Mouse (Mus musculus) liver, embryonic 14.5 days (tissue): Measurements from ENCODE around the gene Fcer1g. TPM values are rescaled to one million over a fixed set of nuclear protein-coding genes. Genes with fewer than 3 reads are reported as not detected.

Experiments
- ATAC-seq: fragments of 200-750 bp; cut with Nextera tagmentation; 2 replicates; pipeline ENCODE4 v1.8.0; 2017; ENCODE audit warnings: moderate number of reproducible peaks, mild to moderate bottlenecking, moderate library complexity; ENCODE audit not compliant: insufficient read depth
- DNase-seq, 3 experiments: peaks; one replicate each; pipeline ENCODE4 v3.0.0-alpha.2; 2012 to 2013; ENCODE audit warnings: low read depth in 3 of 3, low spot score in 3 of 3
- H3K27ac ChIP-seq: fragments of 300-500 bp; sonication (generic); 2 replicates; pipeline ENCODE4 v1.5.1; 2014; ENCODE audit warnings: moderate library complexity, mild to moderate bottlenecking, control low read depth, inconsistent platforms
- H3K27me3 ChIP-seq: fragments of 300-500 bp; sonication (generic); 2 replicates; pipeline ENCODE4 v1.6.1; 2014; ENCODE audit warnings: mild to moderate bottlenecking, low read length, moderate library complexity; ENCODE audit not compliant: control insufficient read depth, insufficient read depth
- H3K36me3 ChIP-seq: fragments of 300-500 bp; sonication (generic); replicated peaks from 2 replicates; pipeline ENCODE4 v1.6.1; 2014; ENCODE audit warnings: low read depth; ENCODE audit not compliant: control insufficient read depth, insufficient read depth
- H3K4me1 ChIP-seq, 2 experiments: fragments of 200-500 bp in 1 of 2; fragments of 300-500 bp in 1 of 2; sonication (generic) in 1 of 2; replicated peaks; 2 replicates each; pipeline ENCODE4 v1.6.1; 2012 to 2014; ENCODE audit warnings: antibody characterized with exemption in 1 of 2, inconsistent platforms in 1 of 2, low read length in 1 of 2; ENCODE audit not compliant: control insufficient read depth in 2 of 2, insufficient read depth in 2 of 2
- H3K4me2 ChIP-seq: fragments of 300-500 bp; sonication (generic); 2 replicates; pipeline ENCODE4 v1.6.1; 2014; ENCODE audit warnings: low read depth, mild to moderate bottlenecking, control low read depth, moderate library complexity
- H3K4me3 ChIP-seq, 2 experiments: fragments of 200-500 bp in 1 of 2; fragments of 300-500 bp in 1 of 2; sonication (generic) in 1 of 2; 2 replicates each; pipeline ENCODE4 v1.5.1; 2012 to 2014; ENCODE audit warnings: low read depth in 2 of 2, low read length in 2 of 2, mild to moderate bottlenecking in 2 of 2, control low read depth in 1 of 2, inconsistent platforms in 1 of 2, moderate library complexity in 1 of 2; ENCODE audit not compliant: insufficient read depth in 1 of 2
- H3K9ac ChIP-seq: fragments of 300-500 bp; sonication (generic); replicated peaks from 2 replicates; pipeline ENCODE4 v1.6.1; 2014; ENCODE audit warnings: mild to moderate bottlenecking, control low read depth, moderate library complexity
- H3K9me3 ChIP-seq: fragments of 300-500 bp; sonication (generic); 2 replicates; pipeline ENCODE4 v1.6.1; 2016; ENCODE audit warnings: low read length, mixed read lengths; ENCODE audit not compliant: control insufficient read depth
- CTCF ChIP-seq: IDR thresholded peaks from 2 replicates; pipeline ENCODE4 v1.5.1; 2016; ENCODE audit warnings: antibody characterized with exemption, low read depth, control low read depth
- EP300 ChIP-seq: IDR thresholded peaks from 2 replicates; pipeline ENCODE4 v1.6.1; 2016; ENCODE audit warnings: antibody characterized with exemption, low read depth
- WGBS: fragments of 180-500 bp; shearing (Covaris S2); extraction: QIAGEN DNeasy Blood & Tissue Kit; methylation state at CpG from one replicate; pipeline ENCODE4 v1.1.7; 2014; ENCODE audit not compliant: insufficient replicate concordance; 5-methylcytosine and 5-hydroxymethylcytosine counted together
- polyA plus RNA-seq, 2 experiments: library from polyadenylated mRNA; depleted of rRNA in 1 of 2; stranded (reverse) in 1 of 2; unstranded in 1 of 2; fragments of >200 nt; fragmentation: Nextera tagmentation in 1 of 2; extraction: Ambion mirVana in 1 of 2; gene quantifications; 2 replicates each; pipeline versions ENCODE4 v1.2.1 to v1.2.3; 2012 to 2014

Gene Fcer1g
- polyA plus RNA-seq, 2 experiments: 50.1 to 104 TPM

DNA sequence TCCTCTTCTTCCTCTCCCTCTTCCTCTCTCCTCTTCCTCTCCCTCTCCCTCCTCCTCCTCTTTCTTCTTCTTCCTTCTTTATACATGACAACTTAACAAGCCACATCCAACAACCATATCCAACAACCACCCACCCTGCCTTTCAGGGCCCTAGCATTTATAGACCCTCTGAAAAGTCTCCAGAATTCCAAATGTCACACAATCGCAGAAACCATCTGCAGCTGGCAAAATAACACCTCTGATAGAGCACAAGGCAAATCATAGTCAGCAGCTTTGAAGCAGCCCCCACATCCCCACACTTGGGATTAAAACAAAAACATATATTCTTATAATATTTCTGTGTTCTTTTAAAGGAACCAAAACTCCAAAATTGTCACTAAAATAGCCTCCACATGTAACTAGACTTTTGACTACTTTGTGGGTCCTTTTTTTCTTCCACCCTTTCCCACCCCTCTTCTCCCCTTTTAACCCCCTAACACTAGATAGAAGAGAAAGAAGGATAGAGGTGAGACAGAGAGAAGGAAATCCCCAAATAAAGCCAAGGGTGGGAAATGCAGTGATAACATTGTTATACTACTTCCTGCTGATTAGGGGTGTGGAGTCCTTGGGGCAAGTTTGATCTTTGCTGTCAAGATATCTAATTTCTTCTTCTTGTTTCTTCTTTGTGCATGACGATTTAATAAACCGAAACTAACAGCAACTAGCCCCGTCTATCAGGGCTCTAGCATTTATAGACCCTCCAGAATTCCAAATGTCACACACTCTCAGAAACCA is 32.0 kb upstream of the Fcer1g start:
- H3K4me3 ChIP-seq: no peak overlapping the region
- H3K9me3 ChIP-seq: no peaks in the 10 kb centered on the region
- 20% methylated on average over 4 of the region's 4 CpGs for WGBS
- no peak overlapping the region for H3K27ac ChIP-seq
- ATAC-seq: no peak
- peaks cover 9 to 22% of the 10 kb centered on the region in 2 experiments for H3K4me1 ChIP-seq
- H3K9ac ChIP-seq: no peak overlapping the region
- 0 out of 2 replicates have a peak overlapping the region, but pooled peaks have one; percentile 13 for H3K4me2 ChIP-seq
- no peak for DNase-seq
- TF ChIP-seq EP300 (no peak), CTCF (no peak)
- peaks cover 4% of the 10 kb centered on the region; the same call in 1 of the 2 replicates for H3K27me3 ChIP-seq
- no peaks in the 10 kb centered on the region for H3K36me3 ChIP-seq

DNA sequence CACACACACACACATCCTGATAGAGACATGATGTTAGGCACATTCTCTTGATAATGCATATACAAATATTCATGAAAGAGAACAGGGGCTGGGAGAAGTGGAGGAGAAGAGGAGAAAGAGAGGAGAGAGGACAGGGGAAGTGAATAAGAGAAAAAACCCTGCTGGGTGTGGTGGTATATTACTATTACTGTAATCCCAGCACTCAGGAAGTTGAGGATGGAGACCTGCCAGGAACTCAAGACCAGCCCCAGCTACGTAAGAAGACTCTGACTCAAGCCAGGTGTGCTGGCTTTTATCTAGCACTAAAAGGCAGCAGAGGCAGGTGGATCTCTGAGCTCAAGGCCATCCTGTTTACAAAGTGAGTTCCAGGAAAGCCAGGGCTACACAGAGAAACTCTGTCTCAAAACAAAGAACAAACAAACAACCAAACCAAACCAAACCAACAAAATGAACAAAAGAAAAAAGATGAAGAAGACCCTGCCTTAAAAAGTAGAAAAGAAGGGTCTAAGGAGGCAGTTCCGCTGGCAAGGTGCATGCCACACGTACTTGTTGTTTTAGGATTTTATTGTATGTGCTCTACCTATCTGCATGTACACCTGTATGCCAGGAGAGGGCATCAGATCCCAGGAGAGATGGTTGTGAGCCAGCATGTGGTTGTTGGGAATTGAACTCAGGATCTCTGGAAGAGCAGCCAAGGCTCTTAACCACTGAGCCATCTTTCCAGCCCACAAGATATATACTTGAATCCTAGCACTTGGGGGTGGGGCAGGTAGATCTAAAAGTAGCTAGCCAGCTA is 29.7 kb upstream of the Fcer1g start:
- peaks cover 0 to 21% of the 10 kb centered on the region in 2 experiments; a peak in 2 of 4 replicates for H3K4me1 ChIP-seq
- no peak overlapping the region for H3K27ac ChIP-seq
- H3K36me3 ChIP-seq: no peaks in the 10 kb centered on the region
- no peak overlapping the region for H3K9ac ChIP-seq
- H3K9me3 ChIP-seq: no peaks in the 10 kb centered on the region
- TF ChIP-seq EP300: no peak
- TF ChIP-seq CTCF: peak; percentile 69
- ATAC-seq (no peak), DNase-seq (no peak)
- no peak overlapping the region for H3K4me3 ChIP-seq
- H3K27me3 ChIP-seq: peaks cover 7% of the 10 kb centered on the region
- 64% methylated on average over 3 of the region's 3 CpGs for WGBS
- no peak overlapping the region for H3K4me2 ChIP-seq

DNA sequence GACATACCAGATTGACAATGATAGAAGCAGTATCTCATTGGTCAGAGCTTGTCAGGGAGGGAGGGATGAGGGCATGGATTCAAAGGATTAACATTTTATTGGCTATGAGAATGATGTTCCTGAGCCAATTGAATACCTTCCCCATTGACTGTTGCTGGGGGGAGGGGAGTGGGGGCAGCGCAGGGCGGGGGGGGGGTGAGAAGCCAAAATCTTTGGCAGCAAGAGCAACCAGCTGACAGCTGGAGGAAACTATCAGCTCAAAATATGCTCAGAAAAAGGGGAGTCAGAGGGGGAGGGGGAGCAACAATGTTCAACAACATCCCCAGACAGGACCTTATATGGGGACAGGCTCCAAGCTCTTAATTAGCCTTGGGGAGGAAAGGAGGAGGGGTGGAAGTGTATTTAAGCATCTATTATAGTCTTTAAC is 29.0 kb upstream of the Fcer1g start:
- ATAC-seq (no peak), DNase-seq (no peak)
- Histone ChIP-seq H3K27me3 (peaks cover 7% of the 10 kb centered on the region), H3K9ac (no peak overlapping the region), H3K36me3 (no peaks in the 10 kb centered on the region), H3K27ac (no peak overlapping the region), H3K4me1 (peaks cover 0 to 19% of the 10 kb centered on the region in 2 experiments; a peak in 2 of 4 replicates), H3K4me3 (no peak overlapping the region), H3K9me3 (no peaks in the 10 kb centered on the region), H3K4me2 (no peak overlapping the region)
- 10% methylated on average over 2 of the region's 2 CpGs for WGBS
- TF ChIP-seq CTCF (no peak), EP300 (no peak)

DNA sequence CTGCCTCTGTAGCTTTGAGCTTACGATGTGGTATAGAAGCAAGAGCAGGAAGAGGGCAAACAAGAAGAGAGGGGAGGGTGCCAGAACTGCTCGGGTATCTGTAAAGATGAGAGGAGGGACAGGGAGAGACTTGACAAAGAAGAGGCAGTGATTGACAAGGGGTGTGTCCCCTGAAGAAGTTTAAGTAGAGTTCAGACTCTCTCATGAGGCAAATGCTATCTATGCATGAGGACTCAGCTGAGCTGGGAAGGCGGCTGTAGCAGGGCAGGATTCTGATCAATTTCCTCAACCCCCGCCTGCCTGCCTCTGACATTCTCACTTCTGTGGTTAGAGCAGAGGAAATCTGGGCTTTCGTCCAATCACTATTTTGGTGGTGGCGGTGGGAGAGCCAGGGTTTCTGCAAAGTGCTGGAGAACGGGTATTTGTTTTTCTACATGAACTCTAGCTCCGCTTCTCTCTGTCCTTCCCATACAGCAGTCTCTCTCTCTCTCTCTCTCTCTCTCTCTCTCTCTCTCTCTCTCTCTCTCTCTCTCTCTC is 28.5 kb upstream of the Fcer1g start:
- TF ChIP-seq CTCF: no peak
- no peak for TF ChIP-seq EP300
- Histone ChIP-seq H3K9ac (no peak overlapping the region), H3K27ac (no peak overlapping the region), H3K36me3 (no peaks in the 10 kb centered on the region), H3K4me3 (no peak overlapping the region), H3K4me1 (peaks cover 0 to 19% of the 10 kb centered on the region in 2 experiments; a peak in 2 of 4 replicates), H3K27me3 (peaks cover 7% of the 10 kb centered on the region), H3K9me3 (no peaks in the 10 kb centered on the region), H3K4me2 (peak overlapping the region; percentile 8)
- WGBS: 3% methylated on average over 8 of the region's 8 CpGs
- DNase-seq (no peak), ATAC-seq (no peak)

DNA sequence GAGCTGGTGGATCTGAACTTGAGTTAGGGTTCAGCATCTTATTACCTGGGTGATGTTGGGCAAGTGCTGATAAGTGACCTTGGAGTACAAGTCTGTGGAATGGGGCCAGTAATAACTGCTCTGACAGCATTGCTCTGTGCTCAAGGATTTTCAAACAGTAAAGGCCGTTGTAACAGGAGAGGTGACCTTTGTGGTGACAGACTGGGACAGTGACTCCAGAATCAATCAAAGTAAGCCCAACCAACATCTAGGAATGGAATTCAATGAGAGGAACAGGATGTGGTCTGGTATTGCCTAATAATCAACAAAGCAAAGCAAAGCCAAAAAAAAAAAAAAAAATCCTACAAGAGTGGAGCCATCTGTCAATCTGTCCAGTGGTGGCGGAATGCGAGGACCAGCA is 26.2 kb upstream of the Fcer1g start:
- no peaks in the 10 kb centered on the region for H3K9me3 ChIP-seq
- DNase-seq (no peak), ATAC-seq (no peak)
- no peak overlapping the region for H3K9ac ChIP-seq
- H3K36me3 ChIP-seq: no peaks in the 10 kb centered on the region
- H3K27ac ChIP-seq: no peak overlapping the region
- peaks cover 0 to 16% of the 10 kb centered on the region in 2 experiments; a peak in 2 of 4 replicates for H3K4me1 ChIP-seq
- H3K27me3 ChIP-seq: peaks cover 7% of the 10 kb centered on the region
- H3K4me2 ChIP-seq: no peak overlapping the region
- no peak for TF ChIP-seq CTCF
- TF ChIP-seq EP300: no peak
- no peak overlapping the region for H3K4me3 ChIP-seq
- 30% methylated on average over 3 of the region's 3 CpGs for WGBS
